Mouse (Mus musculus): ENCODE data around the gene Klf16. TPM values are rescaled to one million over a fixed set of nuclear protein-coding genes. Genes with fewer than 3 reads are reported as not detected.
A peak's percentile ranks its signal among the peaks of the same experiment; 100 is the strongest.

Klf16 gene
- 10.1 and 10.2 TPM in 2 replicates for polyA plus RNA-seq (2015; fragmentation: Nextera tagmentation; extraction: Ambion mirVana)

DNA sequence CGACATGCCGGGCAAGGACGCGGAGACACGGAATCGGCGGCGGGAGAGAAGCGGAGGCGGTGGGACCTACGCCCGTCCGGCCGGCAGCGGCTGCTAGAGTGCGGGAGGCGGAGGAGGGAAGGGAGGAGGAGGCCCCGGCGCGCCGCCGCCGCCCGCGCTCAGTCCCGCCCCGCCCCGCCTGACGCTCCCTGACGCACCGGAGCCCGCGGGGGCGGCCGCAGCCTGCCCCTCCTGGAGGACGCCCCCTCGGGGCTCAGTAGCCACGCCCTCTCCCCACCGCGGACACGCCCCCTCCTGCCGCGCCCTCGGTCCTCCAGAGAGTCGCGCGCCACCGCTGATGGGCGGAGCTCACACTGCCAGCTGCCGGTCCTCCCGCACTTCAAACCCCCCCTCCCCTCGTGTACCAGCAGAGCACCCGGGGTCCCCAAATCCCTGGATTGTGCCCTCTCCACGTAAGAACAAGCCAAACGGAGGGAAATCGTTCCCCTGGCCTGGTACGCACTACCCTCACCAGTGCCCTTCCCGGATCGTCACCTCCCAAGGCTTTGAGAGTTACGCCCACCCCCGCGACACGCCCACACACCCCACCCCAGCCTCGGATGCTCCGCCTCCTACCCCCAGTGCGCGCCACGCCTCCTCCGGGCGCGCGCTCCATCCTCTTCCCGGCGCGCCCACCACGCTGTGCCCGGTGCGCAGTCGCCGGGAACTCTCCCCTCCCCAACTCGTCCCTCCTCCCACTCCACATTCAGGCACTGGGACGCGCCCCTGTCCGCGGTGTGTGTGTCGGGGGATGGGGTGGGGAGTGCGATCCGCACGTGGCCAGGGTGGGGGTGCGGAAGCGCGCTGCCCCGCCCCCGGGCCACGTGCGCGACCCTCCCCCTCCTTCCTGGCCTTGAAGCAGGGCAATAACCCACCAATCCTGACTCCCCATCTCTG lies at the start of gene Klf16:
TSS of gene Klf16 (minus strand) at position 127 of the 936 bp plus-strand sequence.
- Histone ChIP-seq H3K4me1 (peaks cover 48% of the 10 kb centered on the region), H3K9me3 (no peaks in the 10 kb centered on the region), H3K27ac (peak within 1 kb of the TSS; percentile 93), H3K4me3 (peak within 1 kb of the TSS; percentile 88), H3K27me3 (no peaks in the 10 kb centered on the region), H3K4me2 (peak within 1 kb of the TSS; percentile 97), H3K36me3 (peaks cover 7% of the 10 kb centered on the region; the same call in 1 of the 2 replicates), H3K9ac (peak within 1 kb of the TSS; percentile 75)
- ATAC-seq (ENCODE audit: borderline replicate concordance, extremely low read depth, low FRiP score, low TSS enrichment): peak; percentile 88
- under 1% methylated on average over 77 of the region's 97 CpGs for WGBS

DNA sequence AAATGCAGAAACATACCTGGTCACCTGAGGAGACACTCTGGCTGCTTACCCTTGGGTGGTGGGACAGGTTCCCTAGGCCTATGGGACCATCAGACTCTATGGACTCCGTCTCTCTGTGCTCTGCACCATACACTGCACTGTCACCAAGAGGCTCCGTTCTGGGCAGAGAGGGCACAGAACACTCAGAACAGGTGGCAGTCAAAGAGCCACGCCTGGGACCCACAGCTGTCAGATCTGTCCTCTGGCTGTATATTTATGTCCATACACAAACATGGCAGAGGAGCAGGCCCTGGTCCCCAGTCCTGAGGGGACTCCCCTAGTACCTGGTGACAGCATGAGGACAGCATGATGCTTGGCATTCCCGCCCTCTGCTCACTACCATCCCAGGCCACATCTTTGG lies 48.6 kb upstream of the Klf16 start:
- Histone ChIP-seq H3K36me3 (no peaks in the 10 kb centered on the region), H3K4me1 (peaks cover 29% of the 10 kb centered on the region), H3K27me3 (no peaks in the 10 kb centered on the region), H3K4me2 (no peak overlapping the region), H3K27ac (no peak overlapping the region), H3K9ac (no peak overlapping the region), H3K4me3 (no peak overlapping the region), H3K9me3 (no peaks in the 10 kb centered on the region)
- no peak for ATAC-seq (ENCODE audit: borderline replicate concordance, extremely low read depth, low FRiP score, low TSS enrichment)
- 83% methylated on average over 4 of the region's 4 CpGs for WGBS

DNA sequence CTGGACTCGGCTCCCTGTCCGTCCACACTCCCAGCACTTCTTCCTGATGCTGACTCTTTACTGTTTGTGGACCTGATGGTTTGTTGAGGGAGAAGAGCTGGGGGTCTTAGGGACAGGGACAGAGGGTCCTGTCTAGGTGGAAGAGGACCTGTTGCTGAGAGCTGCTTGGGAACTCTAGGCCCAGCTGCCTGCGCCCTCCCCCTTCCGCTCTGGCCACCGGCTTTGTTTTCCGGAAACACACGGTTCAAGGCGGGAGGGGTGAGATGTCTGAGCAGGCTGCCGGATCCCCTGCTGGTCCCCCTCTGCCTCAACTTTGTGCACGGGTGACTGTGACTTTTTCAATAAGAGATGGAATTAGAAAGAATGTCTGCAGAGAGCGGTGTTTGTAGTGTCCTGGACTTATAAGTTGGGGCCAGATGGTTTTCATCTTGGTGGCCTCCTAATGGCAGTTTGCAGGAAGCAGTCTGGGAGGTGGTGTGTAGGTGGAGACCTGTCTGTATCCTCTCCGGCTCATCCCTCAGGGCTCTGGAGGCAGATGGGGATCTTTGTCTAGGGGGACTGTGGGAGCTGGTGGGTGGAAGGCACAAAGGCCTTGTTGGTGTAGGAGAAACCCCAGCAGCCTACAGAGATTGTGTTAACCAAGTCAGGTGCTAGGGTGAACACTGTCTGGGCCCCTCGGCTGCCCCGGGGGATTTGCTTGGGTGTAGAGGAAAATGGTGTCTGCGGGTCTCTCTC lies 46.5 kb upstream of the Klf16 start:
- Histone ChIP-seq H3K9ac (peak overlapping the region; percentile 90), H3K9me3 (no peaks in the 10 kb centered on the region), H3K27ac (peak overlapping the region; percentile 91), H3K36me3 (no peaks in the 10 kb centered on the region), H3K4me3 (peak overlapping the region; percentile 88), H3K4me1 (peaks cover 29% of the 10 kb centered on the region), H3K4me2 (peak overlapping the region; percentile 72), H3K27me3 (no peaks in the 10 kb centered on the region)
- no peak for ATAC-seq (ENCODE audit: borderline replicate concordance, extremely low read depth, low FRiP score, low TSS enrichment)
- 11% methylated on average over 15 of the region's 15 CpGs for WGBS

DNA sequence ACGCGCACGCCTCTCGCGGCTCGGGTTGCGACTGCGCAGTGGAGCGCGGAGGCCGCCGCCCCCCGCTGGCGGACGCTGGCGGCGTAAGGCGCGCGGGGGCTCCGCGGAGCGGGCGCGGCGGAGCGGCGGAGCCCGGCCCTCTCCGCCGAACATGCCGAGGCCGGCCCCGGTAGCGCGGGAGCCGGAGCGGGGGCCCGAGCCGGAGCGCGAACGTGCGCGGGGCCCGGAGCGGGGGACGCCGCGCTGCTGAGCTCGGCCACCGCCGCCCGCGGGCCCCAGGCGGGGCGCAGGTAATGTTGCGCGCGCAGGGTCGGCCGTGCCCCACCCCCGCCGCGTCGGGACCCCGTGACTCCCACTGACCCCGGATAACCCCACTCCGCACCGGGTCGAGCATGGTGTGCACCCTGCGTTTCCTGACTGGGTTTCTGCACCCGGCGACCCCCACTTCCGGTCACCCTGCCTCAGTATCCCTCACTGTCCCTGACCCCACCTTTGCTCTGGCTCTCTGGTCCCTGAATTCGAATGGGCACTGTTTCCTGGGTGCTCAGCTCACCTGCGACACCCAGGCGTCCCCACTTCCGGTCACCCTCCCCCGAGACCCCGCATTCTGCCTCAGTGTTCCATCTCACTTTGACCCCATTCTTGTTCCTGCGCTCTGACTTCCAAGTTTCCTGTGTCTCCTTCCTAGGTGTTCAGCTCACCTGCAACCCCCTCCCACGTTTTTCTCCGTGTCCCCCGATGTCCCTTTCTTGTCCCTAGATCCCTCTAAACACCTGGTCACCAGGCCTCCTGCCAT lies 45.7 kb upstream of the Klf16 start, which contains the start of gene Csnk1g2:
TSS of gene Csnk1g2 (plus strand) at position 178 of the 796 bp plus-strand sequence.
- Histone ChIP-seq H3K27ac (peak within 1 kb of the TSS; percentile 97), H3K4me1 (peaks cover 29% of the 10 kb centered on the region), H3K9ac (peak within 1 kb of the TSS; percentile 90), H3K27me3 (no peaks in the 10 kb centered on the region), H3K4me3 (peak within 1 kb of the TSS; percentile 88), H3K36me3 (no peaks in the 10 kb centered on the region), H3K9me3 (no peaks in the 10 kb centered on the region), H3K4me2 (peak within 1 kb of the TSS; percentile 76)
- under 1% methylated on average over 76 of the region's 85 CpGs for WGBS
- ATAC-seq (ENCODE audit: borderline replicate concordance, extremely low read depth, low FRiP score, low TSS enrichment): peak; percentile 13

DNA sequence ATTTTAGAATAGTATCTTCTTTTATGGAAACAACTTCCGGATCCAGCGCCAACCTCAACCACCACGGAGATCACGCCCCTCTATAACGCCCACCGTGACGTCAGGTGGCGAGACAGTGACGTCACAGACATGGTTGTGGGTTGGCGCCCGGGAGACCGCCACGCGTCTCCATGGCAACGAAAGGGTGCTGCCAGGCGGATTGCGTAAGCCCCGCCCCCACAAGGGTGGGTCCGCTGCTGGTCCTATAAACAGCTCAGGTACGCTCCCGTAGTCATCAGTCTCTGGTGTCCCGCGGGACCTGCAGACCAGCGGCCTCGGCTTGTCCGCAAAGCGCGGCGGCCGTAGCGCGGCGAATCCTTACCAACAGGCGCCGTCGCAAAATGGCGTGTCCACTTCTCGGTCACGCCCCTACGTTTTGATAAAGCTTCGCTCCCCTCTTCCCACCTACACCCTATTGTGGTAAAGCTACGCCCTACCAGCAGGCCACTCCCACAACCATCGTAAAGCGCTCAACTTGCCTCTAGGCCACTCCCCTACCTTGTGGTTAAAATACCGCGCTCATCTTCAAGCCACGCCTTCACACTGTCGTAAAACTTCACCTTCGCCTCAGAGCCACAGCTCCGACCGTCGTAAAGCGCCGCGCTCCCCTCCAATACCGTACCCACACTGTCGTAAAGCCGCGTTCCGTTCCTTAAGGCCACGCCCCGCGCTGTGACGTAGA lies 45.0 kb upstream of the Klf16 start:
- Histone ChIP-seq H3K4me3 (peak overlapping the region; percentile 88), H3K4me1 (peaks cover 22% of the 10 kb centered on the region), H3K9me3 (no peaks in the 10 kb centered on the region), H3K27me3 (no peaks in the 10 kb centered on the region), H3K27ac (peak overlapping the region; percentile 97), H3K4me2 (peak overlapping the region; percentile 76), H3K36me3 (no peaks in the 10 kb centered on the region), H3K9ac (peak overlapping the region; percentile 47)
- ATAC-seq (ENCODE audit: borderline replicate concordance, extremely low read depth, low FRiP score, low TSS enrichment): peak; percentile 97
- WGBS: under 1% methylated on average over 64 of the region's 64 CpGs

DNA sequence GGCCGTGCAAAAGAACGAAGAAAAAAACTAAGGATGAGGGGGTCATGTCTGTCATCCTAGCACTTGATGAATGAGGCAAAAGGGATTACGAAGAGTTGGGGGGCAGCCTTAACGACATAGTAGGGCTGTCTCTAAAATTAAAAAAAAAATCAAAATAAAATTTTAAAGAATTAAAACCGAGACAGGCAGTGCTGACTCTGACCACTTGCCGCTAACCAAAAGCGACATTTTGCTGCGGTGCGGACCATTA lies 44.5 kb upstream of the Klf16 start:
- no peaks in the 10 kb centered on the region for H3K27me3 ChIP-seq
- peak overlapping the region; percentile 97 for H3K27ac ChIP-seq
- H3K36me3 ChIP-seq: no peaks in the 10 kb centered on the region
- no peaks in the 10 kb centered on the region for H3K9me3 ChIP-seq
- H3K9ac ChIP-seq: peak overlapping the region; percentile 47
- peak overlapping the region; percentile 88 for H3K4me3 ChIP-seq
- peak overlapping the region; percentile 76 for H3K4me2 ChIP-seq
- 0% methylated on average over 9 of the region's 9 CpGs for WGBS
- no peak for ATAC-seq (ENCODE audit: borderline replicate concordance, extremely low read depth, low FRiP score, low TSS enrichment)
- H3K4me1 ChIP-seq: peaks cover 22% of the 10 kb centered on the region

DNA sequence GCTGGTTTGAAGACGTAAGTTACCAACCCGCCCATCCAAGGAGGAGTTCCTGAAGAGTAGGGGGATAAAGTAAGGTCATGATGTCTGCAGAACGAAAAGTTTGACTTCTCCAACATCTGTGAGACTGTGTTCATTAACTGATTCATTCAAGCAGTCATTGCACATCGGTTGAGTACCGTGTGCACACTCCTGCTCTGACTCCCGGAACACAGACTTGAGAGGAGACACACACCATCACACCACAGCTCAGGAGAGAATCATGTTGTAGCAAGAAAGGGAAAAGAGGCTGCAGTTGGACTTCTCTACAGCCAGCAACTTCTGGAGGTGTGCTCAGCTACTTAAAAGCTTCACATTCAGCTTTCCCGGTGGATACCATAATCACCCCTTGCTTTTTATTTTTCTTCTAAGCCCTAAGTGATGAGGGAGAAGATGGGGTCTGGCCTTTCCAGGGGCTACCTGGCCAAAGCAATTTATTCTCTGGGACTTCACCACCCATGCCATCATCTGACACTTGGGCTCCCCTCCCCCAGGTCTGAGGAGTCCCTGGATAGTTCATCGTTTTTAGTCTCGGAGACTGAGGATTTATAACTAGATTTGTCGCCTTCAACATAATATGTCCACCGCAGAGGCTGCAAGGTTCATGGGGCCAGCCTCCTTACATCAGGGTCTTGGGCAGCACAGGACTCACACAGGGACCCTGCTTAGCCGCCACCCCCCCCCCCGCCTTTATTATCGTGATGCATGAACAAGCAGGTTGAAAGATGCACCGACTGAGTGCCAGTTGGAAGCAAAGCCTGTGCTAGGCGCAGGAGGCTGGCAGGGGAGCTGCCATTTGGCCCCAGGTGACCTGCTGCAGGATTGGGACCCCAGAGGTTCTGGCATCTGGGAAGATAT lies 43.9 kb upstream of the Klf16 start:
- H3K4me1 ChIP-seq: peaks cover 22% of the 10 kb centered on the region
- H3K9ac ChIP-seq: peak overlapping the region; percentile 47
- peak overlapping the region; percentile 88 for H3K4me3 ChIP-seq
- no peaks in the 10 kb centered on the region for H3K9me3 ChIP-seq
- H3K27ac ChIP-seq: peak overlapping the region; percentile 97
- no peak for ATAC-seq (ENCODE audit: borderline replicate concordance, extremely low read depth, low FRiP score, low TSS enrichment)
- WGBS: 46% methylated on average over 16 of the region's 16 CpGs
- no peaks in the 10 kb centered on the region for H3K27me3 ChIP-seq
- peak overlapping the region; percentile 76 for H3K4me2 ChIP-seq
- no peaks in the 10 kb centered on the region for H3K36me3 ChIP-seq

DNA sequence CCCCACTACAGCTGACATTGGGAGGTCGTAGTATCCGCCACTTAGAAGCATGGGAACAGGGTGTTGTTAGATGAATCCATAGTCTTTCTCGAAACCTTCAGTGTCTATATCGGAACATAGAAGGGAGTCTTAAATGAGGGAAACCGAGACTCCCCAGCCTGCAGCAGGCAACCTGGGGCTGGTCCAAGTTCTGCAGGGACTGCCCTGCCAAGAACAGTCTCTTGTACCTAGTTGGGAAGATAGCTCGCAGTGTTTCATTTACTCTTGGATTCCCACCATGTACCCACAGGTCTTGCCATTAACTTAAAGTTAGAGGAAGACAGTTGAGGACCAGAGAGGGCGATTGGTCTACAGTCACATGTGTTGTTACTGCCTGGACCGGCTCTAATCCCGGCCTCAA lies 43.2 kb upstream of the Klf16 start:
- H3K4me2 ChIP-seq: no peak overlapping the region
- 0 out of 2 replicates have a peak overlapping the region, but pooled peaks have one; percentile 47 for H3K9ac ChIP-seq
- peaks cover 22% of the 10 kb centered on the region for H3K4me1 ChIP-seq
- no peak overlapping the region for H3K27ac ChIP-seq
- H3K9me3 ChIP-seq: no peaks in the 10 kb centered on the region
- WGBS: 80% methylated on average over 9 of the region's 9 CpGs
- no peaks in the 10 kb centered on the region for H3K27me3 ChIP-seq
- H3K4me3 ChIP-seq: no peak overlapping the region
- H3K36me3 ChIP-seq: peaks cover 3% of the 10 kb centered on the region; the same call in 1 of the 2 replicates
- ATAC-seq (ENCODE audit: borderline replicate concordance, extremely low read depth, low FRiP score, low TSS enrichment): no peak

DNA sequence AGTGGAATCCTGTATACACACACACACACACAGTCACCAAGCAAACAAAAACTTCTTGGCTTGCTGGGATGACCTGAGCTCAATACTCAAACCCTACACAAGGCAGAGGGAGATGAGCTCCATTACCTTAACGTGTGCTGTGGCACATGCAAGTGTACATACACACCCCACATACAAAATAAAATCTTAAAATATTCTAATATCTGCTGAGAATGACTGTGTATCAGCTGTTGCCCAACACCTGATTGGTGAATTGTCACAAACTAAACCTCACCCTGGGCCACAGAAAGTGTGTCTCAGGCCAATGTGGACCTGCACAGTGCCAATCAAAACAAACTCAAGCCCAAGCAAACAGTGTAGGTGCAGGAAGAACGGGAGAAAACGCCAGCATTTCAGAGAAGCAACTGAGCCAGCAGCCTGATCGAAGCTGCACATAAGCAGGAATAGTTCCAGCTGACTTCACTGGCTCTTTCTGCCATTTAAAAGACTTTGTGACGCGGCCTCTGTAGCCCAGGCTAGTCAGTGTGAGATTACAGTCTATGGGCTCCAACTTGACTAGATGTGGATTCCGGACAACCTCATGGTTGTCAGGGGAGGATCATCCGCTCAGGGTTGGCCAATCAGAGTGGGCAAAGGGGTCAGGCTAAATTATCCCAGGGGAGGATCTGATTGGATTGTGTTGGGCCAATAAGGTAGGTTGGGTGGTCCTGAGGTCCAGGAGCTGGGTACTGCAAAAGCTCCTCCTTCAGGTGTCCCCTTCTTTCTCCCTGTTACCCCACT lies 42.5 kb upstream of the Klf16 start:
- H3K4me3 ChIP-seq: no peak overlapping the region
- H3K36me3 ChIP-seq: peaks cover 10% of the 10 kb centered on the region; the same call in 1 of the 2 replicates
- peaks cover 19% of the 10 kb centered on the region for H3K4me1 ChIP-seq
- H3K27me3 ChIP-seq: no peaks in the 10 kb centered on the region
- H3K9me3 ChIP-seq: no peaks in the 10 kb centered on the region
- no peak for ATAC-seq (ENCODE audit: borderline replicate concordance, extremely low read depth, low FRiP score, low TSS enrichment)
- 30% methylated on average over 8 of the region's 8 CpGs for WGBS
- H3K27ac ChIP-seq: no peak overlapping the region; the same call in 1 of the 2 replicates
- H3K4me2 ChIP-seq: no peak overlapping the region
- H3K9ac ChIP-seq: no peak overlapping the region

DNA sequence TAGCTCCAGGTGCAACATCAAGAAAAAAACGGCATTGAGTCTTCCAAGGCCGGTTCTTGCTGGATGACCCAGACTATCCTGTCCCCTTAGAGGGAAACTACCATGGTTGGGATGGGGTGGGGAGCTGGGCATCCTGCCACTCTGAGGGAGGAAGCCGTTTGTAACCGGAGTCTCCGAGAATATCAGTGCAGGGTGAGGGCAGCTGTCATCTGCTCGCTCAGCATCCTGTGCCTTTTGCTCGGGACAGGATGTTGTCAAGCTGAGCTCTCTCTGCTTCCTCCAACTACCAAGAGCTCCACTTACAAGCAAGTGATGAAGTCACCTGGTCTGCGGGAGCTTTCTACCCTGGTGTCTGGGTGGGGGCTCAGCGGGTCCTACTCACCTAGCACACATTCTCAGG lies 41.1 kb upstream of the Klf16 start:
- Histone ChIP-seq H3K4me3 (no peak overlapping the region), H3K9me3 (no peaks in the 10 kb centered on the region), H3K9ac (no peak overlapping the region), H3K36me3 (peaks cover 16% of the 10 kb centered on the region), H3K4me2 (no peak overlapping the region), H3K27ac (peak overlapping the region; percentile 63), H3K4me1 (peaks cover 6% of the 10 kb centered on the region; the same call in 1 of the 2 replicates), H3K27me3 (no peaks in the 10 kb centered on the region)
- no peak for ATAC-seq (ENCODE audit: borderline replicate concordance, extremely low read depth, low FRiP score, low TSS enrichment)
- WGBS: 48% methylated on average over 9 of the region's 9 CpGs
